Mouse (Mus musculus) common myeloid progenitor, adult 5-6 weeks (primary cell): ENCODE data around the gene Sult5a1. TPM values are rescaled to one million over a fixed set of nuclear protein-coding genes. Genes with fewer than 3 reads are reported as not detected.

ENCODE experiments used
- ATAC-seq: replicated peaks from 2 replicates; pipeline ENCODE4 v1.8.0; 2016; ENCODE audit warnings: low read depth, mild to moderate bottlenecking, moderate TSS enrichment, inconsistent platforms; ENCODE audit not compliant: poor library complexity, severe bottlenecking
- total RNA-seq: library from RNA; stranded (forward); fragments of 200-1000, 187-1606 nt; gene quantifications from 2 replicates; pipeline ENCODE4 v1.2.3, GENCODE M21; 2017

Gene Sult5a1
- total RNA-seq, 1 experiment from 2014 or later = not detected

DNA sequence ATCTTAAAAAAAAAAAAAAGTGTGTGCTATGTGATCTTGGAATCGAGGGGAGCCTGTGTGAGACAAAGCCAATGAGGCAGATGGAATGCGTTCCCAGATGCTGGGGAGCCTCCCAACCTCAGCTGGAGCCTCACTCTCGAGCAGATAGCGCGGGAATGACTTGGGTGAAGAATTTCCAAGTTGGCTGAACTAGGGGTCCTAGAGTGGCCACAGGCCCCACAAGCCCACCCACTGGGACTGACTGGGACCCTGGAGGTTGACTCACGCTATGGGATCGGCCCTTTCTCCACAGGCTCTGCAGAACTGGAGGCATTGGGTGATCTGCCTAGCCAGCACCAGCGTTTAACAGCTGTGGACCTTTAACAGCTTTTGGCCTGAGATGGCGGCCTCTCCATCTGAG lies 21.8 kb downstream of the Sult5a1 start:
- no peak for ATAC-seq

DNA sequence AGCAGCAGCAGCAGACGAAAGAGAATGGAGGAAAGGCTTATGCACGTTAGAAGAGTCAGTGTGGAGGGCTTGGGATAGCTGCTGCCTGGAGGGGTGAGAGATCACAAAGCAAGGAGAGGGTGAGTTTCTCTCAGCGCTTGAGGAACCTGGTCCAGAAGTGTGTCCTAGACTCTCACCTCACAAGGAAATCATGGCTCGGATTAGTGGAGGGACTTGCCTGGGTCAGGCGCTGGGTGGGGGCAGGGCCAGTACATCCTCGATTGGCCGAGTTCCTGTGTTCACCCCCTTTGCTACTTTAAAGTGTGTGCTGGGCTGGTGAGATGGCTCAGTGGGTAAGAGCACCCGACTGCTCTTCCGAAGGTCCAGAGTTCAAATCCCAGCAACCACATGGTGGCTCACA lies 22.3 kb downstream of the Sult5a1 start:
- ATAC-seq = no peak

DNA sequence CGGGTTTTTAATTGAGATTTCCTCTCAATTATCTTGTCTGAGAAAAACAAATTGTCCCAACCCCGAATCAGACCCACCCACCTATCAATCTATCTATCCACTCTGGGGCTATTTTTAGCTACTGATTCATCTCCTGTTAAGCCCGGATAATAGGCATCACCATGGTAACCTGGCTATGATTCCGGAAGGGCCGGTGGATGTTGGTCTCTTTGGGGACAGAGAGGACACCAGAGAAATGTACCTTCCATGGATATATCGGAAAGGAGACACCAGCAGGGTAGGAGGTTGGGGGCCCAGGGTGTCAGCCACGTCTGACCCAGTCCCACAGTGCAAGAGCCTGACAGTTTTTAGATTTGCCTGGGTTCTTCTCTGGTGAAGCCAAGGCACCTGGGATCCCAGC lies 22.7 kb downstream of the Sult5a1 start:
- no peak for ATAC-seq

DNA sequence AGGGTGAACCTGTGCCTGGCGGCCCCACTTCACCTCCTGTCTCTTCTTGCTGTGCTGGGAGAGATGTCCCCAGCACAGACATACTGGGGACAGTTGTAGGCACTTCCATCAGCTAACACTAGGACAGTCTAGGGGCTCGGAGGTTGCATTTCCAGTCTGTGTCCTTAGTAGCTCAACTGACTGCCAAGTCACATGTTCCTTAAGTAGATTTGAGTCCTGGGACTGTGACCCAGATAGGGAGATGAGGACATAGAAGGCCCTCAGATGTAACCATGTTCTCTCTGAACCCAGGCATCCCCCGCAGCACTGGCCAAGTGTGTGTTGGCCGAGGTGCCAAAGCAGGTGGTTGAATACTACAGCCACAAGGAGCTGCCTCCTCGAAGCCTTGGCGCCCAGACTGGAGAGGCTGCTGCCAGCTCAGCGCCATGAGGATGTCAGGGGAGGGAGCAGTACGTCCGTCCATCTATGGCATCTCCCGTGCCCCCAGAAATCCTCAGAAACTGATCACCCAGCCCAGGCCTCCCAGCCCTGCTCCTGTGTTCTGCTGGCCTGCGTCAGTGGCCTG lies 23.9 kb downstream of the Sult5a1 start:
- no peak for ATAC-seq

DNA sequence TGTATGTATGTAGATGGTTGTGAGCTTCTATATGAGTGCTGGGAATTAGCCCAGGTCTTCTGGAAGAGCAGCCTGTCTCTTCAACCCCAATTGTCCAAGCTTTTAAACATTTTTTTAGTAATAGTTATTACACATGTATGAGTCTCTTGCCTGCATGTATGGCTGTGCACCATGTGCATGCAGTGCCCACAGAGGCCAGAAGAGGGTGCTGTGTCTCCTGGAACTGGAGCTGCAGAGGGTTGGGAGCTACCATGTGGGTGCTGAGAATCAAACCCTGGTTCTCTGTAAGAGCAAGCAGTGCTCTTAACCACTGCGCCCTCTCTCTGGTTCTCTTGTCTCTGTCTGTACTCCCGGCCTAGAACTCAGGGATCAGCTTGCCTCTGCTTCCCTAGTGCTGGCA lies 25.2 kb downstream of the Sult5a1 start:
- no peak for ATAC-seq

DNA sequence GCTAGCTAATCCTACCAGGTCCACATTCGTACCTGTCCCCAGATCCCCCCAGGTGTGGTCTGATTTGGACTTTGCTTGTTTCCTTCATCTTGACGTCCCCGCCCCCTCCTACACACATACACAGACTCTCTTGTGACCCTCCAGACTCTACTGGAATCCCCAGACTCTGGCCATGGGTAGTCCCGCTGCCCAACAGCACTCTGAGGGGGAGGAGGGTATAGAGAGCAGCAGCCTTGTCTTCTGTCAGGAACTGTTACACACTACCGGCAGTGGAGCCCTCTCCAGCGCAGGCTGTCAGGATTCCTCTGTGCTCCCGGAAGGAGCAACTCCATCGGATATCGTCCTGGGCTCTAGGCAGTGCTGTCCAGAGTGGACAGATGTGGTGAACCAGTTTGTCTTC lies 27.1 kb downstream of the Sult5a1 start:
- no peak for ATAC-seq

DNA sequence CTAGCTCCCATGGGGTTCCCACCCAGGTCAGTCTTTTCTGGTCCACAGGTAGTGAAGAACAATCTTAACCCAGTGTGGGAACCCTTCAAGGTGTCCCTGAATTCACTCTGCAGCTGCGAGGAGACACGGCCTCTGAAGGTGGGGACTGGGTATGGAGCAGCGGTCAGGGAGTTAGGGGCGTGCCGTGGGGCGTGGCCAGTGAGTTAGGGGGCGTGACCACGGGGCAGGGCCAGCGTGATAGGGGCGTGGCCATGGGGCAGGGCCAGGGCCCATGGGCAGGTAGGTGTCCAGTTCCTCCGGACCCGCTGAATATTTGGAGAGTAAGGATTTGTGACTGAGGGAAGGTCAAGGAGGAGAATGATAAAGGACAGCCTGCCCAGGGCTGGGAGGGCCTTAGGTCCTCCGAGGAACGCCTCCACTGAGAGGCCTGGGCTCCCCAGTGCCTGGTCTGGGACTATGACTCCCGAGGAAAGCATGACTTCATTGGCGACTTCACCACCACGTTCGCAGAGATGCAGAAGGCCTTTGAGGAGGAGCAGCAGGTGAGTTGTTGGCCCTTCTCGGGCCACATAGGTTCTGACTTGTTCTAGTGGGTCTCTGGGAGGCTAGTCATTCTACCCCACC lies 31.8 kb downstream of the Sult5a1 start:
- peak; percentile 63 for ATAC-seq

DNA sequence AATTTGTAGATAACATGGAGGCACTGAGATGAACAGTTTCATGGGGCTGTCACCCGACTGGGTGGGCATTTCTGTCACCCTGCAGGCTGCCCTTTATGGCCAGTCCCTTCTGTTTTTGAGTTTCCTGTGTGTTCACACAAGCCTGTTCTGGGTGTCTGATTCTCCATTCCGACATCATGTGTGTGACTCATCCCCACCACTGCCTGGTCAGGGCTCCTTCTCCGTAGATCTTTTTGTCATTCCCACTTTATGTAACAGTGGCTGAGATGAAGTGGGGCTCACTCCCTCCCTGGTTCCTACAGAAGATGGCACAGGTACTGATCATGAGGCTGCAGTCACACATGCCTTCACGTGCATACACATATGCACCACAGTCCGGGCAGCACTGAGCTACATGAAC lies 35.4 kb downstream of the Sult5a1 start:
- ATAC-seq = no peak

DNA sequence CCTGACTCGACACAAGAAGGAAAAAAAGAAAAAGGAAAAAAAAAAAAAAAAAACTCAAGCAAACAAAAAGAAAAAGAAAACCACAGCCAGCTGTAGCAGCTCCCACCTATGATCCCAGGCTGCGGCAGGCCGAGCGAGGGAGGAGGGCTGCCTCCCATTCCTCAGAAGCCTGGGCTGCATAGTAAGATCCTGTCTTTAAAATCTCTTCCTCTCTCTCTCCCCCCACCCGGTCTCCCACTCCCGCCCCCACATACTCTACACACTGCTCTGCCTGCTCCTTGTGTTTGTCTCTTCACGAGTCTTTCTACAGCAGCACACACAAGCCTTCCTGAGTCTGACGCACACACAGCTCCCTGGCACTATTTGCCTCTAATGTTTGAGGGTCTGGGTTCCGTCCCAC lies 36.1 kb downstream of the Sult5a1 start:
- ATAC-seq = no peak

DNA sequence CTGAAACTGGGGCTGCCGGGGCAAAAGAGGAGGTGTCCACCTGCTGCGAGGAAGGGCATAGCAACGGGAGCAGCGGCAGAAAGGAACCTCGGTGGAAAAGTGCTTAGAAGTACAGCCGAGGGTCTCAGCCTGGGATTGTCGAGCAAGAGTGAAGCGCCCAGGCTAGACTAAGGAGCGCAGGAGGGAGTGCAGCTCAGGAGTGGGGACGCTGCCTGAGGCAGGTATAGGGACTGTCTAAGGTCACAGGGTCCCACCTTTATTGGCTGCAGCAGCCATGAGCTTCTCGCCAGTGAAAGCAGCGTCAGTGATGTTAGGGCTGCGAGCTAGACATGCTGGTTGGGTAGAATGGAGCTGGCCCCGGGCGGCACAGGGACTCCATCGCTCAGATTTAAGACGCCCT lies 40.4 kb downstream of the Sult5a1 start:
- ATAC-seq = no peak

DNA sequence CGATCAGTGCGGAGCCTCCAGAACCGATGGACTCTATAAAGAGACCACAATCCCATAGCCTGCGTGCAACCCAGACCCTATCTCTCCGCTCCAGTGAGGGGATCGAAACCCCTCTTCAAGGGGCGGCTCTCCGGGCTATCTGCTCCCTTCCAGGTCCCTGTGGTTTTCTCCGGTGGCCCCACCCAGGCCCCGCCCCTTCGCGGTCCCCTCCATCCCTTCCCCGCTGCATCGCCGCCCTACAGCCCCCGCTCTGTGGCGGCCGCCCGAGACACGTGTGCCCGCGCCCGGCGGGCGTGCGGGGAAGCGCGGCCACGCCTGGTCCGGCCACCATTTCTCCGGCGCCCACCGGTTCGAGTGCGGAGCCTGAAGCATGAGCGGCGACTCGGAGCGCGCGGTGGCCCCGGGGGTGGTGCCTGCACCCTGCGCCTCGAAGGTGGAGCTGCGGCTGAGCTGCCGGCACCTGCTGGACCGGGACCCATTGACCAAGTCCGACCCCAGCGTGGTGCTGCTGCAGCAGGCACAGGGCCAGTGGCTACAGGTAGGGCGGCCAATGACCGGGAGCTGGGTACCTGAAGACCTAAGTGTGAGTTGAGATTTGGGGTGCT lies 40.9 kb downstream of the Sult5a1 start, which contains the start of gene Cpne7:
TSS of gene Cpne7 (plus strand) at position 248 of the 605 bp plus-strand sequence.
- ATAC-seq = peak; percentile 15; the same call in 1 of the 2 replicates

DNA sequence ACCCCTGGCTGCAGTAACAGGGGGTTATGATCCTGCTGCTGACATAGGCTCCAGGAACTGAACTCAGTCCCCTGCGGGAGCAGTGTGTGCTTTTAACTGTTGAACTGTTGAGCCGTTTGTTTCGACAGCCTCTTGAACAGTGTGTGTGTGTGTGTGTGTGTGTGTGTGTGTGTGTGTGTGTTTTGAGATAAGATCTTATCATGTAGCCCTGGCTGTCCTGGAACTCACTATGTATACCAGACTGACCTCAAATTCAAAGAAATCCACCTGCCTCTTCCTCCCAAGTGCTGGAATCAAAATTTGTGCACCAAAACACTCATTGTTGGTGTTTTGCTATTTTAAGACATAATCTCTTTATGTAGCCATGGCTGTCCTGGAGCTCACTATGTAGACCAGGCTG lies 43.5 kb downstream of the Sult5a1 start:
- ATAC-seq = no peak

DNA sequence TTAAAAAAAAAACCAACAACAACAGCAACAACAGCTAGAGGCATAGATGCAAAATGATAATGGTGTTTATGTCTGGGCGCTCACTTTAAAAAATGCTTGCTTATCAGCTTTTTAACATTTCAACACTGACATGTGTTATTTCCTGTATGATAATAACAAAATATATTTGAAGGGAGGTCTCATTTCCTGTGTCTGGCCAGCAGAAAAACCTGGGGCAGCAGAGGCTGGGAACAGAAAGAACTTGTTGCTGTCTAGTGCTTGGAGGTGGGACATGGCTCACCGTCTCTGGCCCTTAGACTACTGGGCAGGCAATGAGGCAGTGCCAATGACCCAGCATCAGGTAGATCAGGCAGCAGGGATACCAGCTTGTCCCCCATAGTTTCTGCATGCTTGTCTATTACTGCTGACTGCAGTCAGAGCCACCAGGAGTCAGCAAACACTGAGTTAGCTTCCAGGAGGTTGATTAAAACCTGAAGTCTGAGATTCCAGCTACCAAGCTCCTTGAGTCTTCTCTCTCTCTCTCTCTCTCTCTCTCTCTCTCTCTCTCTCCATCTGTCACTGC lies 44.1 kb downstream of the Sult5a1 start:
- ATAC-seq = 0 out of 2 replicates have a peak, but pooled peaks have one; percentile 7

DNA sequence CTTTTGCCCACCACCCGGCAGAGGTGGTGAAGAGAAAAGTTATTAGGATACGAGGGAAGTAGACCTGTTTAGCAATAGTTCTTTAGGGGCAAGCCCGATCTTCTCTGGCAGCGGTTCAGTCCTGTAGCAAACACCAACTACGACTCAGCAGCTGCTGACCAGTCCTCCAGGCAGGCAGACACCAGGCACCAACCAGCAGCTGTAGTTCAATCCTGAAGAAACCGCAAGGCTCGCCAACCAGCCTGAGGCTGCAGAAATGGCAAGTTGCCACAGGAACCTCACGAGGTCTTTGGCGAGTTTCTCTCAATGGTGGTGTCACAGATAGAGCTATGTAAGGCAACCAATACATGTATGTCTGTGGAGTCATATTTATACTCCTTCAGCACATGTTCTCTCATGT lies 45.2 kb downstream of the Sult5a1 start:
- no peak for ATAC-seq

DNA sequence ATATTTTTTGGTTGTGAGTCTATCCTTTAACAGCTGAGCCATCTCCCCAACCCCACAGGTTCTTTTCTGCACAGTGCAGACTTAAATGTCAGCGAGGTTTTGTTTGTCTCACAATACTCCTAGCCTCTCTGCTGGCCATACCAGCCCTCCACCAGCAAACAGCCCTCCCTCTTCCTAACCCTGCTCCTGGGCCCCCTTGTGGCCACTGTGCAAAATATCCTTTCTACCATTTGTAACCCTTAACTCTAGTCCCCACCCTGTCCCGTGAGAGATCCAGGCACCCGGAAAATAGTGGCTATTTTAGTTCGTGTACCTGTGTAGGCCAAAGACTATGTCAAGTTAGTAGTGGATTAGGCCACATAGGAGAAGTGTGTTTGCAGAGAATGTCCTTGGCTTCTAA lies 47.5 kb downstream of the Sult5a1 start:
- ATAC-seq = peak; percentile 79

DNA sequence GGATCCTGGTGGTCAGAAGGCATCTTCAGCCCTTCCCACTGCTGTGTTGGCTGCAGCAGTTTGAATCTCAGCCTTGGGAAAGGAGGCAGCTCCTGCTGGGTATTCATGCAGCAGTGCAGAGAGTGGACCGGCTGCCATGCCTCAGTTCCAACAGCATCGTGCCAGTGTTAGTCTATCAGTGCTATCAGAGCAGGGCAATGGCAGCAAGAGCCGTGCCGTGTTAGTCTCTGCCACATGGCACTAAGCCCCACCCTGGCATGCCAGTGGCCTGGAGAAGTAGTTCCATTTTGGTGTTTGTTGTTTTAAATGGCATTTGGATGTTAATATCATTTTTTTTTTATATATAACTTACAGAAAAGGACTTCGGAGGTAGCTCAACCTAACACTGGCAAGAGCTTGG lies 49.2 kb downstream of the Sult5a1 start:
- no peak for ATAC-seq

DNA sequence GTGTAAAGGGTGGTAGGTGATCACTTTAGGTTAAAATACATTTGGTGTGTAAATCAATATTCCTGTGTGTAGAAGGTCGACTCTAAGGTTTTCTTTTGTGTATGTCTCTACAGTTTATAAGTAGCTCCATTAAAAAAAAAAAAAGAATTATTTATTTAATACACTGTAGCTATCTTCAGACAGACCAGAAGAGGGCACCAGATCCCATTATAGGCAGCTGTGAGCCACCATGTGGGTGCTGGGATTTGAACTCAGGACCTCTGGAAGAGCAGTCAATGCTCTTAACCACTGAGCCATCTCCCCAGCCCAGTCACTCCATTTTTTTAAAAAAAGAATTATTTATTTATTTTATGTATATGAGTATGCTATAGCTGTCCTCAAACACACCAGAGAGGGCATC lies 50.1 kb downstream of the Sult5a1 start:
- ATAC-seq = no peak

DNA sequence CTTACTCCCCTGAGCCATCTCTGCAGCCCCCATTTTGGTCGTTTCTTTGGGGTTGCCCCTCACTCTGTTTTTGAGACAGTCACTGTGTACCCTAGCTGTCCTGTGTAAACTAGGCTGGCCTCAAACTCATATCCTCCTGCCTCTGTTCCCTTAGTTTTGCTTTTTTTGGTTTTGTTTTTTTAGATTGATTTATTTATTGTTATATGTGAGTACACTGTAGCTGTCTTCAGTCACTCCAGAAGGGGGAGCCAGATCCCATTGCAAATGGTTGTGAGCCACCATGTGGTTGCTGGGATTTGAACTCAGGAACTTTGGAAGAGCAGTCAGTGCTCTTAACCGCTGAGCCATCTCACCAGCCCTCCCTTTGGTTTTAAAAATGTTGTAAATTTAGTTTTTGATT lies 51.6 kb downstream of the Sult5a1 start:
- no peak for ATAC-seq

DNA sequence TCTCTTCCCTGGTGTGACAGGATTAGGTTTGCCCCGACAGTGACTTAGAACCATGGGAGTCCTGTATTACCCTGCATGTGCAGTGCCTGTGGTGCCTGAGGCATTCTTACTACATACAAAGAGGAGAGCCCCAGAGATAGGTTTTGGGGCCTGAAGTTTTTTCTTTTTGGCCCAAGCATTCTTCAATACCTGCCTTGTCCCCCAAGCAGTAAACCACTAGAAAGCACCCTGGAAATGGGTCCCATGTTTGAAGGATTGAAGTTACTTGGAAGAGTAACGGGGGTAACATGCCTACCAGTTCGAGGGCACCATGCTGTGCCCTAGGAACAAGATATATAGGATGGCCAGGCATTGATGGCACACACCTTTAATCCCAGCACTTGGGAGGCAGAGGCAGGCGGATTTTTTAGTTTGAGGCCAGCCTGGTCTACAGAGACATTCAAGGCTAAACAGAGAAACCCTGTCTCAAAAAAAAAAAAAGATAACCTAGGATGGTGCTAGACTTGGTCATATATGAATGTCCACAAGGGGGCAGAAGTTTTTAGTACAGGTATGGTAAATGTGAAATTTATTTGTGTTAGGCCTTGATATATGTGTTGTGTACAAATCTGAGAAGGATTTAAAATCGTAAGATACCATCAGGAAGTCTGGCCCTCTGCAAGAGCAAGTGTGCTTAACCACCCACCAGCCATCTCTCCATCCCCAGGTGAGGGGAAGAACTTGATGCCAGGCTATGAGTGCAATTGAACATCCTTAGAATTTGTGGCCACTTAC lies 52.4 kb downstream of the Sult5a1 start:
- ATAC-seq = peak; percentile 16; the same call in 1 of the 2 replicates

DNA sequence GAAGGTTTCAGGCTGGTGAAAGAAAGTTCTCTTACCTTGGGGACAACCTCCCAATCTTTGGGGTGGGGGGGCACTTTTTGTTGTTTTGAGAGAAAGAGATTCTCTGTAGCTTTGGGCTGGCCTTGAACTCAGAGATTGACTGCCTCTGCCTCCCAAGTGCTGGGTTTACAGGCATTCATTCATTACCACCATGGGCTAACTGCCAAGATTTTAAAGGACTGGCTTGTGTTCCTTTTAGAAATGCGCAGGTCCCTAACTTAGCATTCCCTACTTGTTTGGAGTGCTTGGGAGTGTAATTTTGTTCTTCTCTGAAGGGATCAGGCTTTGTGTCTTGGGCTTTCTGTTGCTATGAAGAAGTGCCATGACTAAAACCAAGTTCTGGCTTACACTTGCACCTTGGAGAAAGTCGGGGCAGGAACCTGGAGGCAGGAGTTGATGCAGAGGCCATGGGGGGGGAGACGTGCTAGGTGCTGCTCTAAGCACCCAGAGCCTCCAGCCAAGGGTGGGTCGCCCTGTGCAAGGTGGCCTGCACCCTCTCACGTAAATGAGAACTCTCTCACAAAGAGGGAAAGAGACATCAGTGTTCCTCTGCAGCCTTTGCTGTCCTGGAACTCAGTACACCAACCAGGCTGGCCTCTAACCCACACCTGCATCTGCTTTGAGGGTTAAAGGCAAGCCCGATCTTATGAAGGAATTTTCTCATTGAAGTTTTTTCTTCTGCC lies 53.9 kb downstream of the Sult5a1 start:
- no peak for ATAC-seq
